Mouse (Mus musculus): Measurements from ENCODE around the gene Tmem14a. TPM values are rescaled to one million over a fixed set of nuclear protein-coding genes. Genes with fewer than 3 reads are reported as not detected.
"Not testable (repeated sequence)": the region's sequence is repeated elsewhere in the genome, so short reads cannot be mapped to it uniquely, and the experiment has no call there.

The Tmem14a gene
- polyA plus RNA-seq, 1 experiment from 2014 or later, result 11.3 TPM

- not testable (repeated sequence) for H3K4me3 ChIP-seq (ENCODE audit: low read depth, low read length); H3K4me1 ChIP-seq (ENCODE audit: control insufficient read depth, insufficient read depth, low read length); H3K9me3 ChIP-seq (ENCODE audit: control insufficient read depth, low read length); H3K9ac ChIP-seq (ENCODE audit: low read length); H3K27ac ChIP-seq (ENCODE audit: low read depth, low read length); H3K27me3 ChIP-seq (ENCODE audit: control insufficient read depth, insufficient read depth, low read length); ATAC-seq (ENCODE audit: insufficient read depth, low FRiP score, low TSS enrichment); H3K4me2 ChIP-seq (ENCODE audit: low read depth); DNase-seq (ENCODE audit: low spot score); H3K36me3 ChIP-seq (ENCODE audit: control insufficient read depth, insufficient read depth, low read length)
- WGBS, result 90% methylated on average over 8 of the region's 8 CpGs
Observed at GRCm38 (mm10) chr1:21259981-21260380, 41.6 kb downstream of the Tmem14a start.

DNA sequence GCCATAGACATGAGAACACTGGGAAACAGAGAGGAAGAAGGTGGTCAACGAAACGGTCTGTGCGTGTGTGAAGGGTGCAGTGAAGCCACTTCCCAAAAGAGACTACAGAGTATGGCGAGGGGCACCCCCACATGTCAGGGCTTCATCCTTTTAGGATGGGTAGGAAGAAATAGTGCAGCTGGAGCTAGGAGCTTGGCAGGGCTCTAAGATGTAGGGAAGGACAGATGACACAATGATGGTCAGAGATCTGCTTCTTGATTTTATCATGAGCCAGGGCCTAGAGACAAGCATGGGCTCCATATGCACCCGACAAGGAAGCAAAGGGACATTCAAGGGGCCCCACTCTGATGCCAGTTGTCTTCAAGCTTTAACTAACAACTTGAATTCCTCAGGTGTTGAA, 44.0 kb downstream of the Tmem14a start:
- no peaks in the 10 kb centered on the region for H3K36me3 ChIP-seq (ENCODE audit: control insufficient read depth, insufficient read depth, low read length)
- 95% methylated on average over 5 of the region's 5 CpGs for WGBS
- no peaks in the 10 kb centered on the region for H3K27me3 ChIP-seq (ENCODE audit: control insufficient read depth, insufficient read depth, low read length)
- H3K4me2 ChIP-seq (ENCODE audit: low read depth), result no peak overlapping the region
- H3K4me3 ChIP-seq (ENCODE audit: low read depth, low read length), result no peak overlapping the region
- ATAC-seq (ENCODE audit: insufficient read depth, low FRiP score, low TSS enrichment) (no peak), DNase-seq (ENCODE audit: low spot score) (no peak)
- no peaks in the 10 kb centered on the region for H3K9me3 ChIP-seq (ENCODE audit: control insufficient read depth, low read length)
- H3K4me1 ChIP-seq (ENCODE audit: control insufficient read depth, insufficient read depth, low read length), result no peaks in the 10 kb centered on the region
- no peak overlapping the region for H3K9ac ChIP-seq (ENCODE audit: low read length)
- H3K27ac ChIP-seq (ENCODE audit: low read depth, low read length), result no peak overlapping the region

DNA sequence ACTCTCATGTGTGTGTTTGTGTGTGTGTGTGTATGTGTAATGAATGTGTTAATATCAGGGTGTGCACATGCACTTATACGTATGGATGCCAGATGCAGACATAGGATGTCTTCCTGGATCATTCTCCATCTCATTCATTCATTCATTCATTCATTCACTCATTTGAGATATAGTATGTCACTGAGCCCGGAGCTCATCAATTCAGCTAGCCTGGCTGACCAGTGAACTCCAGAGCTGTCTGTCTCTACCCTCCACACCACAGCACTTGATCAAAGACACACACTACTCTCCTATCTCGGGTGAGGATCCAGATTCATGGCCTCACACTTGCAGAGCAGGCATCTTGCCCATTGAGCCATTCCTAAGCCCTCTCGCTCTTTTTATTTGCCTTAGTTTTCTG, 45.6 kb downstream of the Tmem14a start:
- Histone ChIP-seq H3K4me2 (ENCODE audit: low read depth) (no peak overlapping the region), H3K36me3 (ENCODE audit: control insufficient read depth, insufficient read depth, low read length) (no peaks in the 10 kb centered on the region), H3K4me1 (ENCODE audit: control insufficient read depth, insufficient read depth, low read length) (no peaks in the 10 kb centered on the region), H3K9ac (ENCODE audit: low read length) (no peak overlapping the region), H3K4me3 (ENCODE audit: low read depth, low read length) (no peak overlapping the region), H3K27me3 (ENCODE audit: control insufficient read depth, insufficient read depth, low read length) (no peaks in the 10 kb centered on the region), H3K9me3 (ENCODE audit: control insufficient read depth, low read length) (no peaks in the 10 kb centered on the region), H3K27ac (ENCODE audit: low read depth, low read length) (no peak overlapping the region)
- DNase-seq (ENCODE audit: low spot score), result no peak
- no peak for ATAC-seq (ENCODE audit: insufficient read depth, low FRiP score, low TSS enrichment)
- WGBS, result 92% methylated on average over 4 of the region's 4 CpGs

DNA sequence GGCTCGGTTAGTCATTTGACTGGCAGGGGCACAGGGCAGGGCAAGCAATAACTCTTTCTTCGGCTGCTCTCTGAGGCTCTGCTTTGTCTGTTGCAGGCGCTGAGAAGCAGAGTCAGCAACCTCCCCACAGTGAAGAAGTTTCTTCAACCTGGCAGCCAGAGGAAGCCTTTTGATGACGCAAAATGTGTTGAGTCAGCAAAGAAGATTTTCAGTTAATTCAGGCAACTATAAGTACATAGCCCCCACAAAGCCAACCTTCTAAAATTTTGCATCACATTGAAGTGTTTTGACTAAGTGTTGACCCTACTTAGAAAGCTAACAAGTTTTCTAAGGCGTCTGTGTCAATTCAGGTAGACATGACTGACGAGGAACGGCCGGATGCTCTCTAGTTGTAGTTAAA, 46.4 kb downstream of the Tmem14a start:
- WGBS, result 82% methylated on average over 8 of the region's 8 CpGs
- Histone ChIP-seq H3K36me3 (ENCODE audit: control insufficient read depth, insufficient read depth, low read length) (no peaks in the 10 kb centered on the region), H3K27me3 (ENCODE audit: control insufficient read depth, insufficient read depth, low read length) (no peaks in the 10 kb centered on the region), H3K9me3 (ENCODE audit: control insufficient read depth, low read length) (no peaks in the 10 kb centered on the region), H3K4me3 (ENCODE audit: low read depth, low read length) (no peak overlapping the region), H3K27ac (ENCODE audit: low read depth, low read length) (no peak overlapping the region), H3K4me2 (ENCODE audit: low read depth) (no peak overlapping the region), H3K4me1 (ENCODE audit: control insufficient read depth, insufficient read depth, low read length) (no peaks in the 10 kb centered on the region), H3K9ac (ENCODE audit: low read length) (no peak overlapping the region)
- DNase-seq (ENCODE audit: low spot score), result no peak
- ATAC-seq (ENCODE audit: insufficient read depth, low FRiP score, low TSS enrichment), result no peak

GRCm38 (mm10) chr1:21266766-21267165, 48.4 kb downstream of the Tmem14a start:
- WGBS, result 89% methylated on average over 1 of the region's 1 CpGs
- H3K9me3 ChIP-seq (ENCODE audit: control insufficient read depth, low read length), result no peaks in the 10 kb centered on the region
- no peak overlapping the region for H3K27ac ChIP-seq (ENCODE audit: low read depth, low read length)
- H3K4me1 ChIP-seq (ENCODE audit: control insufficient read depth, insufficient read depth, low read length), result no peaks in the 10 kb centered on the region
- ATAC-seq (ENCODE audit: insufficient read depth, low FRiP score, low TSS enrichment) (no peak), DNase-seq (ENCODE audit: low spot score) (no peak)
- no peak overlapping the region for H3K9ac ChIP-seq (ENCODE audit: low read length)
- no peaks in the 10 kb centered on the region for H3K36me3 ChIP-seq (ENCODE audit: control insufficient read depth, insufficient read depth, low read length)
- no peaks in the 10 kb centered on the region for H3K27me3 ChIP-seq (ENCODE audit: control insufficient read depth, insufficient read depth, low read length)
- no peak overlapping the region for H3K4me3 ChIP-seq (ENCODE audit: low read depth, low read length)
- no peak overlapping the region for H3K4me2 ChIP-seq (ENCODE audit: low read depth)

DNA sequence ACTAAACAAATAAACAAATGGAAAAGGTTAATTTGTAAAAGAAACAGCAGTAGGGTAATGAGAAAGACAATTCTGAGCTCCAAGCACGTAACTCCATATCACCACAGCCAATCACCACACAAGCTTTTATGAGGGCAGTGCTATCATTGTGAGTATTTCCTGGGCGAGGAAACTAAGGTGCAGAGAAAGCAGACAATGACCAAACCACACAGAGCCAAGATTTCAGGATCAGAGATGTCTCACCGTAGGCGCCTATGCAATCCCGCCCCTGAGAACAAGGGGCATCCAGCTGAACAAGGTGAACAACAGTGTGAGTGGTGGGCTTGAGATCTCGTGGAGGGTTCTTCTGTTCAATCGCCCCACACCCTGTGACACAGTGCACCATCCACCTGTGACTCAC, 49.1 kb downstream of the Tmem14a start:
- not testable (repeated sequence) for H3K9me3 ChIP-seq (ENCODE audit: control insufficient read depth, low read length); H3K27ac ChIP-seq (ENCODE audit: low read depth, low read length); DNase-seq (ENCODE audit: low spot score); ATAC-seq (ENCODE audit: insufficient read depth, low FRiP score, low TSS enrichment); H3K27me3 ChIP-seq (ENCODE audit: control insufficient read depth, insufficient read depth, low read length); H3K4me2 ChIP-seq (ENCODE audit: low read depth); H3K4me3 ChIP-seq (ENCODE audit: low read depth, low read length); H3K4me1 ChIP-seq (ENCODE audit: control insufficient read depth, insufficient read depth, low read length); H3K36me3 ChIP-seq (ENCODE audit: control insufficient read depth, insufficient read depth, low read length); H3K9ac ChIP-seq (ENCODE audit: low read length)
- 88% methylated on average over 5 of the region's 7 CpGs for WGBS

DNA sequence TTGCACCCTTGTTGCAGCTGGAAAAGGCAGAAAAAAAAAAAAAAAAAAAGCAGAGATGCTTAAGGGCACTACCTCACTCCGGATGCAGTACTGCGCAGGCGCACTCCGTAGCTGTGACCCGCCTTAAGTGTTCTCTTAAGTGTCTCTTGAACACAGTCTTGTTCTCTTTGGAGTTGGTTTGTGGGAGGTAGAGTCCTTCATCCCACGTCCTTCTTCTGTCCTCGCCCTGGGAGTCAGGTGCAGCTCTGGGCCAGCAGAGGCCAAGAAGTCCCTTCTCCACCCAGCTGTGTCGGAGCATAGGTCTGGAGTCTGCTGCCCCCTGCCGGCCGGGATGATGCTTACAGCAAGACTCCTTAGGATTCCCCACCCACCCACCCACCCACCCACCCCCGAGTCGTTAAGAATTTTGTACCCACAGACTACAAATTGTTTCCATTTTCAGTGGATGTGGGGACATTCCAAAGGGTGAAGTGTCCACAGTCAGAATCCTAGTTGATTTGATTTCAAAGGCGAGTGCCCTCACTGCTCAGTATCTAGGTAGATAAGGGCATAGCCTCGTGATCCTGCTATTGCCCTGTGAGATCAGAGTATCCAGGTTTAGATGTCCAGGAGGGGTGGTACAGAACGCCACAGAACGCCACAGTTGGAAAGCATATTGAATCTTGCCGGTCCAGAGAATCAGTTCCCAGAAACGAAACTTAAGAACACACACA, 53.1 kb downstream of the Tmem14a start:
- H3K4me1 ChIP-seq (ENCODE audit: control insufficient read depth, insufficient read depth, low read length), result no peaks in the 10 kb centered on the region
- DNase-seq (ENCODE audit: low spot score), result peak; percentile 79
- H3K9ac ChIP-seq (ENCODE audit: low read length), result no peak overlapping the region
- no peak overlapping the region for H3K4me3 ChIP-seq (ENCODE audit: low read depth, low read length)
- no peaks in the 10 kb centered on the region for H3K36me3 ChIP-seq (ENCODE audit: control insufficient read depth, insufficient read depth, low read length)
- 26% methylated on average over 18 of the region's 18 CpGs for WGBS
- H3K27ac ChIP-seq (ENCODE audit: low read depth, low read length), result no peak overlapping the region
- H3K4me2 ChIP-seq (ENCODE audit: low read depth), result peak overlapping the region; percentile 30
- H3K27me3 ChIP-seq (ENCODE audit: control insufficient read depth, insufficient read depth, low read length), result no peaks in the 10 kb centered on the region
- peak; percentile 83 for ATAC-seq (ENCODE audit: insufficient read depth, low FRiP score, low TSS enrichment)
- no peaks in the 10 kb centered on the region for H3K9me3 ChIP-seq (ENCODE audit: control insufficient read depth, low read length)

DNA sequence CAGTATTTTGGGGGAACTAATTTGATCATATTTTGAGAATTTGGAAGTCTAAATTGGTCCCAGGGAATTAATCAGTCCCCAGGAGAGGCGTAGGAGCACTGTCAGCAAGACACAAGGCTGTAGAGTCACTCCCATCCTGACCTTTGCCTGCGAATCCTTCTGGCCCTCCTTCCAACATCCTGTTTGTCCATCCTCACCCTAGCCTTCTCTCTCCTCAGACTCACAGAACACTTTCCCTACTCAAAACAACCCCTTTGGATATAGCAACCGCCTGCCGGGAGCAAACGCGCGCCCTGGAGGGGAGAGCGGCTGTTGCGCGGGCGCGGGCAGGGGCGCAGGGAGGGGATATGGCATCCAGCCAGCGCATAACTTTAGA, 53.7 kb downstream of the Tmem14a start:
- H3K4me3 ChIP-seq (ENCODE audit: low read depth, low read length), result no peak overlapping the region
- H3K27me3 ChIP-seq (ENCODE audit: control insufficient read depth, insufficient read depth, low read length), result no peaks in the 10 kb centered on the region
- no peaks in the 10 kb centered on the region for H3K9me3 ChIP-seq (ENCODE audit: control insufficient read depth, low read length)
- WGBS, result 16% methylated on average over 14 of the region's 14 CpGs
- no peak overlapping the region for H3K9ac ChIP-seq (ENCODE audit: low read length)
- DNase-seq (ENCODE audit: low spot score) (peak; percentile 28), ATAC-seq (ENCODE audit: insufficient read depth, low FRiP score, low TSS enrichment) (no peak)
- H3K4me1 ChIP-seq (ENCODE audit: control insufficient read depth, insufficient read depth, low read length), result no peaks in the 10 kb centered on the region
- peak overlapping the region; percentile 30 for H3K4me2 ChIP-seq (ENCODE audit: low read depth)
- no peak overlapping the region for H3K27ac ChIP-seq (ENCODE audit: low read depth, low read length)
- no peaks in the 10 kb centered on the region for H3K36me3 ChIP-seq (ENCODE audit: control insufficient read depth, insufficient read depth, low read length)

- H3K4me1 ChIP-seq (ENCODE audit: control insufficient read depth, insufficient read depth, low read length), result no peaks in the 10 kb centered on the region
Observed at GRCm38 (mm10) chr1:21273091-21273490, 54.7 kb downstream of the Tmem14a start.

More at GRCm38 (mm10) chr1:21273091-21273490, 54.7 kb downstream of the Tmem14a start:
- H3K9me3 ChIP-seq (ENCODE audit: control insufficient read depth, low read length), result no peaks in the 10 kb centered on the region
- no peaks in the 10 kb centered on the region for H3K36me3 ChIP-seq (ENCODE audit: control insufficient read depth, insufficient read depth, low read length)
- no peak for ATAC-seq (ENCODE audit: insufficient read depth, low FRiP score, low TSS enrichment)
- 95% methylated on average over 6 of the region's 6 CpGs for WGBS
- no peak overlapping the region for H3K27ac ChIP-seq (ENCODE audit: low read depth, low read length)
- H3K9ac ChIP-seq (ENCODE audit: low read length), result no peak overlapping the region
- H3K4me3 ChIP-seq (ENCODE audit: low read depth, low read length), result no peak overlapping the region
- H3K4me2 ChIP-seq (ENCODE audit: low read depth), result no peak overlapping the region
- no peak for DNase-seq (ENCODE audit: low spot score)
- H3K27me3 ChIP-seq (ENCODE audit: control insufficient read depth, insufficient read depth, low read length), result no peaks in the 10 kb centered on the region

All from neural tube, embryonic 11.5 days (tissue).